Mouse (Mus musculus) adrenal gland, postnatal 25 days (tissue): ENCODE data around the gene Rundc3a. TPM values are rescaled to one million over a fixed set of nuclear protein-coding genes. Genes with fewer than 3 reads are reported as not detected.
"Not testable (repeated sequence)": the region's sequence is repeated elsewhere in the genome, so short reads cannot be mapped to it uniquely, and the experiment has no call there.

Experiments used
- DNase-seq: peaks from one replicate; pipeline ENCODE4 v3.0.0; 2021; ENCODE audit warnings: mixed read lengths
- total RNA-seq: library from RNA; stranded (reverse); gene quantifications from 2 replicates; pipeline ENCODE4 v1.2.3, GENCODE M21; 2021

Gene Rundc3a
- total RNA-seq, 1 experiment from 2014 or later, result 39.7 TPM

DNA sequence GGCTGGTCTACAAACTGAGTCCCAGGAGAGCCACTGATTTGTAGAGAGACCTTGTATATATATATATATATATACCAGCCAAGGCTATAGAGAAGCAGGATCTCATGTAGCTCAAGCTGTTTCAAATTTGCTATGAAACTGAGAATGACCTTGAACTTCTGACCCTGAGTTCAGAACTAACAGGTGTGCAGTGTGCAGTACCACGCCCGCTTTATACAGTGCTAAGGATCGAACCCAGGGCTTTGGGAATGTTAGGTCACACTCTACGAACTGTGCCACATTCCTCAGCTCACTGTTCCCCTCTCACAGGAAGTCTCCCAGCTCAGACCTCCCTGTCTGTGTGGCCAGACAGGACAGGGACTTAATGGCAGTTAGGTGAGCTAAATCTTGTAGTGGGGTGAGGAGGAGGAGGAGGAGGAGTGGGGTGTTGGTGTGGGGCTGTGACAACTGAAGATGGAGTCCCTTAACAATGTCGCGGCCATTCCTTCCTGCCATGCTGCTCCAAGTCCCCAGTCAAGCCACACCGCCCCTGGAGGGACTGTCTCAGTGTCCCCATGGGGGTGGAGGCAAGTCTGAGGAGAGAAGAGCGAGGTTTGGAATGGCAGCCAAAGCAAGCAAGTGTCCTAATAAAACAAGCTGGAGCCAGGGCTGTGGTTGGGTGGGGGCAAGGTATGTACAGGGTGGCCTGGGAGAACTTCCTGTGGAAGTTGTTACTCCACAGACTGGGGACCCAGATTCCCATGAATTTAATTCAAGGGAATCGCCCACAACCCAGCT lies 25.5 kb upstream of the Rundc3a start:
- no peak for DNase-seq

- no peak for DNase-seq
Measured at GRCm38 (mm10) chr11:102368347-102368746, 24.9 kb upstream of the Rundc3a start.

- DNase-seq, result no peak
Measured at GRCm38 (mm10) chr11:102369263-102369662, 23.9 kb upstream of the Rundc3a start.

DNA sequence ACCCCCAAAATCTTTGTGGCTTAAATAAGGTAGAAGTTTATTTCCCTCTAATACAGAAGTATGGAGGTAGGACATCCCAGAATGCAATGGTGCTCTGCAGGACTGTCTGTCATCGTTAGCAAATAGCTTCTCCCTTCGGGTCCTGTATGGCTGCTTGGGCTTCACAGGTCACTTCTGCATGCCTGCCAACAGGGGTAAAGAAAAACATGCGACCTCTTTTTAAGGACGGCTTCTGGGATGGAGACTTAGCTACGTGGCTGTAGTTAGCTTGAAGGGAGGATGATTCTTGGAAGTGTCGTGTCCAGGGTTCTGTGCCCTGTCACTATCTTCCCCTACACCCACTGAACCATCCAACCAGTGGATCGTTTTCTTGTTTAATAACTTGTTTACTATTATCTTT lies 22.9 kb upstream of the Rundc3a start:
- no peak for DNase-seq

GRCm38 (mm10) chr11:102371926-102372685 lies 21.1 kb upstream of the Rundc3a start:
- DNase-seq, result no peak

DNA sequence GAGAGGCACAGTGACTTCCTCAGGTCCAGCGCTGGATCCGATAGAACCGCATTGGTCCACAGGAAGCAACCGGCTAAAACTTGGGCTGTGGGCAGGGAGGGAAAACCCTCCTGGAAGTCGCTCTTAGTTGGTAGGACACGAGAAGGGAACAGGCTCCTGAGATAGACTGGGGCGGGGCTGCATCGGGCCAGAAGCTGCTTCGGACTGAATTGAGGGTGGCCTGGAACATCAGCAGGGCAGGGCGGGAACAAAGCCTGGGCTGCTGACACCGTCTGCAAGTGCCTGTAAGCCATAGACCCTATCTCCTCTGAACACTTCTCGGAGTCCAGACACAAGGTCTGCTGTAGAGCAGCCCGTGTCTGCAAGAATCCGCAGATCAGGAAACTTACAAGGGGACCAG lies 20.3 kb upstream of the Rundc3a start:
- DNase-seq, result no peak

DNA sequence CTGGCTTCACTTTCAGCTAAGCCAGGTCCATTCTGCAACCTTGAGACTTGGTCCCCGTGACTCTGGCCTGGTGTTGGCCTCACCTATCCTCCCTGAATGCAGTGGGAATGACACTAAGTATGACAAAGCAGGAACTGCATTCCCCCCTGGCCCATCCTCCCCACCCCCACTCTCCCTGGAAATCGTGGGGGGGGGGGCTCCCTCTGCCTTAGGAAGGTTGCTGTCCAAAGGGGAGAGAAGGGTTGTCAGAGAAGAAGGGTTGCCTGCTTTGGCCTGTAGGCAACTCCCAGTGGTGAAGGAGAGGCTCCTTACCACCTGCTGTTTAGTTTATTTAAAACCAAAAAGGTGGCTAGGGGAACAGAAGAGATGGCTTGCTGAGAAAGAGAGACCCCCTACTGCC lies 19.6 kb upstream of the Rundc3a start:
- DNase-seq, result no peak

DNA sequence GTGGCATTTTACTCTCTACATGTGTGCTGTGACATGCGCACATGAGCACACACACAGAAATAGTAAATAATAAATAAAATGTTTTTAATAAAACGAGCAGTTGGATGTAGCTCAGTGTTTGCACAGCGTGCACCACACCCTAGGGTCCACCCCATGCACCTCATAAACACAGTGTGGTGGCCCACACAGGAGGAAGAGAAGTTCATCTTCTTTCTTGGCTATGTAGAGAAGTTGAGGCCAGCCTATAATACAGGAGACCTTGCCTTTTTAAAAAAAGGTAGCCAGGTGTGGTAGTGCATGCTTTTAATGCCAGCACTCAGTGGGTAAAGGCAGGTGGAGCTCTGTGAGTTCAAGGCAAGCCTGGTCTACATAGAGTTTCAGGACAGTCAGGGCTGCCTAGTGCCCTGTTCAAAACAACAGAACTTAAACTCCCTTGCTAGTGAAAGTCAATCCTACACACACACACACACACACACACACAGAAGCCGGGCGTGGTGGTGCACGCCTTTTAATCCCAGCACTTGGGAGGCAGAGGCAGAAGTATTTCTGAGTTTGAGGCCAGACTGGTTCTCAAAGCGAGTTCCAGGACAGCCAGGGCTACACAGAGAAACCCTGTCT lies 19.0 kb upstream of the Rundc3a start:
- no peak for DNase-seq

DNA sequence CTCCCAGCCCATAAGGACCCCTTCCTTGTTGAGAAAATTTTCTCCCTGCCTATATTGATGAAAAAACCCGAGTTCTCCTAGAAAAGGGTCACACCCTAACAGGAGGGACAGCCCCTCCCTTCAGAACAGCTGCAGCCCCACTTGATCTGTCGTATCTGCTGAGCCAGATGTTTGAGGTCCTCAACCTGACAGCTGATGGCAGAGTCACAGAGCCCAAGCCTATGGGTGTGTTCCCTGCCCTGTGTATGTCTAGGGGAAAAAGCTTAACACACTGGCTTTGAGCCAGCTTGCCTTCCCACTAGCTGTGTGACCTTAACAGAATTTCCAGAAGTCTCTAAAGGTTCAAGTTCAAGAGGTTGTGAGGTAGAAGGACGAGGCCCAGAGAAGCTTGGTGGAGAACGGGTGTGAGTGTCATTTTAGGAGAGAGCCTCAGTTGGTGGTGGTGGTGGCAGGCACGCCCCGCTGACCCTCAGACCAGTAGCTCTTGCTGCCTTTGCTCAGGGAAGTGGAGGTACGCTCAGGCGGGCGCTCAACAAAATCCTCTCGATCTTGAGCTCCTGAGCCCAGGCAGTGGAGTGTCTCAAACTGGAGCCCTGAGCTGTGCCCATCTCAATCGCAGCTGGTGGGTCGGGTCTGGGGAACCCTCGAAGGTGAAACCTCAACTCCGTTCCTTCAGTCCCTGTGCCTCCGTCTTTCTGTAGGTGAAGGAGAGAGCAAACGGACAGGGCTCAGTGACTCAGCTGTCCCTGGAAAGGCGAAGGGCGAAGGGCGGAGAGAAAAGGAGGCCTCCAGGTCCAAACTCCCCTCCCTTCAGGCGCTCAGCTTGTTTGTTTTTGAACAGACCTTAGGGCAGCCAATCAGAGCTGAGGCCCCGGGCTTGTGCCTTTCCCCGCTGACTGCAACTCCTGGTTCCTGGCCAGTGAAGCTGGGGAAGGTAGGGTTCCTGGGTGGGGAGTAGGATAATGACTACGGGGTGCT lies 17.7 kb upstream of the Rundc3a start:
- DNase-seq, result peak; percentile 76

DNA sequence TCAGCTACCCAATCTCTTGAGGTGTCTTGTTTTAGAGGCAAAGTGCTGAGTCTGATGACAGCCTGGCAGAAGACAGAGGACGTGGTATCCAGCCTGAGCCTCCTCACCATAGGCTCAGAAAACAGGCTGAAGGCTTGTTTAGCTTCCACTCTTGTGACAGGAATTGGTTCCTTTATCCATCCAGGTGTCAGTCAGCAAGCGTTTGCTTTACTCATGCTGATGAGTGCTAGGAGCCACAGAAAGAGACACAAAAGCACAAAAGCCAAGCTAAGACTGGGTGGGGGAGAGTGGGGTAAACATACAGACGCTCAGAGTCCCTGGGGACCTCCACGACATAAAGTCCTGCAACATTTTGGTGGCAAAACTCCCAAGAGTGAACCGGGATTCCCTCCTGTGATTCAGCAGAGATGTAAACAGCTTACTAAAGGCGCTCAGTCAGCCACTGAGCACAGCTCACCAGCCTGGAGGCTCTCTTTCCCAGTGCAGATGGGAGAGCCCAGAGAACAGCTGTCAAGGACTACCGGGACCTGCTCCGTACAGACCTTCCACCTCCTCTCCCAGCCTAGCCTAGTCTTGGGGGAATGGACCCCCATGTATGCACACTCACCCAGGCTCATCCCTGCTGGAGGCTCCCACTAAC lies 16.9 kb upstream of the Rundc3a start:
- DNase-seq, result no peak

DNA sequence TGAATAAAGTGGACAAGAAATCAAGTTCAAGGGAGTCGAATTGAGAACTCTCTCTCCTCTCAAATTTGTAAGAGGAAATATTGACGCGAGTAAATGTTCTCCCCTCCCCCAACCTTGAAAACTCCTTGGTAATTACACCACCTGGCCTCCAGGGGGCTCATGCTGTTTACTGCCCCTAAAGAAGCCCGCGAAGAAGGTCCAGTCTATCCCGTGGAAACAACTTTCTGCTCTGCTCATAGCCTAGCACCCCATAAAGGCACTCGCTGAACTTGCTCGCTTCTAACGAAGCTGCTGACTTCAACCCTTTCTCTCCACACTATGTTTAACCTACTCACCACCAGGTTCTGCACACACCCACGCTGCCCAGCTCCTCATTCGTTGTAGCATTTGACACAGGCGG lies 16.0 kb upstream of the Rundc3a start:
- no peak for DNase-seq

- DNase-seq, result no peak
Measured at GRCm38 (mm10) chr11:102380091-102380490, 13.1 kb upstream of the Rundc3a start.

DNA sequence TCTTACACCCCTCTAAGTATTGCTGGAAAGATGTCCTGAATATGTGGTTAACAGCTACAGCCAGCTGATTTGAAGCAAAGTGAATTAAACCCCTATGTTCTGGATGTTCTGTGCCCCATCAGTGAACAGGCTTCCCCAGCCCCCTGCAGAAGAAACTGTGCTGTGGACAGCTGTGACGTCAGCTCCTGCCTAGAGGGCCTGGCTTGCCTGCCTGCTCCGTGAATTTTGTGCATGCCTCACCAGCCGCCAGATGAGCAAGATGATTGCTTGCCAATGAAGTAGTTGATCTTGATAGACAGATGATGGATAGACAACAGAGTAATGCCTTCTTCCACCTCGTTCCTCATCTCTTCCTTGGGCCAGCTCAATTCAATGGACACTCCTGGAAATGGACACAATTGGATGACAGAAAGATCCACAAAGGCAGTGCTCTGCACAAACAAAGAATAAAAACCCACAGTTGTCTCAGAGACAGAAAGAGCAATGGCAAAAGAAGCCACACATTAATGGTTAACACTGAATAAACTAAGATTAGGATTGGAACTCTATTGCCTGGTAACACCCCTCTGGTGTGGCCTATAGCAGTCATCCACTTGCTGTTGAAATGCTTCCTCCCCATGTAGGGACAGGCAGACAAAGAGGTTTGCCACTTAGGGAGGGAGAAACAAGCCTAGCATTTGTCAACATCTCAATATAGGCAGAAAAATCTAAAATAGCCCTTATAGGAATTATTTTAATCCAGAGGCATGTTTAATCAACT lies 11.7 kb upstream of the Rundc3a start:
- no peak for DNase-seq

- no peak for DNase-seq
Measured at GRCm38 (mm10) chr11:102382794-102383193, 10.4 kb upstream of the Rundc3a start.

- DNase-seq, result no peak
Measured at GRCm38 (mm10) chr11:102383365-102384136, 9.7 kb upstream of the Rundc3a start.

GRCm38 (mm10) chr11:102384418-102384817 lies 8.8 kb upstream of the Rundc3a start:
- no peak for DNase-seq

DNA sequence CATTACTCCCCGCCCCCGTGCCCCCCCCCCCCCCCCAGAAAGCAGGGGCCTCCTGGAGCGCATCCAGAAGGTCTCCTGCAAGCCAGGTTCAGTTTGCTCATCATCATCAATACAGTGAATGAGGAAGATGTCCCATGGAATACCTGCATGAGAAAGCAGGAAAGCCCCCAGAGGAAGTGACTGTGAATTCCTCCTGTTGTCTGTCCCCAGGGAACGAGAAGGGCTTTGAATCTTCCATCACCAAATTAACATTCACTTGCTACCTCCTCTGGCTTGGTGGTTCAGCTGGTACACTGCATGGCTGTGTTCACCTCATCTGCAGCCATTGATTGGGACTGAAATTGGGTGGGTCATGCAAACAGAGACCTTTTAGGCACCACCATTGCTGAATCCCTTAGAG lies 8.1 kb upstream of the Rundc3a start:
- DNase-seq, result no peak

DNA sequence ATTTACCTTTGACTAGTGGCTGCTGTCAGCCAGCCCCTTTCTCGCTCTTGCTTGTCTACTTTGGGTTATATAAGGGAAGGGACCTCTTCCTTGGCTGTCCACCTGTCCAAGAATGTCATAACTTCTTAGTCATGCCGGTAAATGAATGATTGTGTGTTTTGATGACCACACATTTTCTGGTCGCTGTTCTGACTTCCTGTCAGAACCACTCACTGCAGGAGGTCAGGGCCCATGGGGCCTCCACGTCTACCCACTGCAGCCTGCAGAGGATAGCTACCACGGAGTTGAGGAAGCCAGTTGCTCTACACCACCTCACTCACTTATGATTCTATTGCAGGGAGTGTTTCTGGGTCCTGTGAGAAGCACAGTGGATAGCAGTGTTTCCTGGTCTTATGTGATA lies 7.1 kb upstream of the Rundc3a start:
- DNase-seq, result no peak

- DNase-seq, result not testable (repeated sequence)
Measured at GRCm38 (mm10) chr11:102389436-102389835, 3.8 kb upstream of the Rundc3a start.
